Mouse (Mus musculus): ENCODE data around the gene Fgd6. TPM values are rescaled to one million over a fixed set of nuclear protein-coding genes. Genes with fewer than 3 reads are reported as not detected.

The Fgd6 gene
- polyA plus RNA-seq, 1 experiment from 2014 or later, result 2.2 TPM

DNA sequence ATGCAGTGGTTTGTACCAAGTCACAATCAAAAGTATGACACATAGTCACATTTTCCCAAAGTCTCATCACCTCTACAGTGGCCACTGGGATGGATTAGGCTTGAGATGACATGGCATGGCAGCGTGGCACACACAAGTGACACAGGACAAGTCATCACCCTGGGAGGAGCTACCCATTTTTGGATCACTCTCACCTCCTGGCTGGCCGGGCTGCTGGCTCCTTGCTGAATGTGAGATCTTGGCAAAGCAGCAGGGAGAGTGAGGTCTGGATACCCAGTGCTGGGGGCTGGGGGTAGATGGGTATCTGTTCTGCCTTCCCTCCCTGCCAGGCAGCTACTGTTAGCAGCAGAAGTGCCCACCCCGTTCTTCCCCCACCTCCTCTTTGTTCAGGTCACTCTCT is 31.1 kb downstream of the Fgd6 start:
- POLR2A ChIA-PET, result no interaction called here
- no peak for ATAC-seq
- no peak for DNase-seq (ENCODE audit: low read depth, low spot score)
- TF ChIP-seq CTCF (IDR thresholded peaks at IDR 0.05), result no peak
- in situ Hi-C loops (cut with MboI; ENCODE audit: low pct_unique_long_range_greater_than_20kb), result no loop called here
- H3K27me3 ChIP-seq, result no peaks in the 10 kb centered on the region
- CTCF ChIA-PET, result no interaction called here

DNA sequence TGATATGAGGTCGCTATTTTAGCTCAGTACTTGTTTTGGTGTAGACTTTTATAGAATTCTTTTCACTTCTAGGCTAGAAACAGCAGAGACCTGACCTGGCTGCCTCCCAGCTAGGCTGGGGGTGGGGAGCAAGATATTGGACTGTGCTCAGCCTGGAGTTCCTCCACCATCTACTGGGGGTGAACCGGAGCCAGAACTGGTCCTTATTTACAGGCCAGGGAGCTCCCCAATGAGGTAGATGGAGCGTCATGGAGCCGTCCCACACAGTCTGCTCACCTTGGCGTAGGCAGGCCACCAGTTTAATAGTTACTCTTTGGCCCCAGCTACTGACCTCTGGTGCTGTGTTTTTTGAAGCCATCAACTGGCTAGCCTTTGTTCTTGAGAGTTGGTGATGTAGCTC is 32.9 kb downstream of the Fgd6 start:
- no peaks in the 10 kb centered on the region for H3K27me3 ChIP-seq
- TF ChIP-seq CTCF (IDR thresholded peaks at IDR 0.05), result no peak
- CTCF ChIA-PET, result interaction anchor here (1.0 to 1.4 kb wide), 2 partner anchors 13 to 17 kb away, joined by 3 read pairs; no protein-coding TSS in a partner anchor
- DNase-seq (ENCODE audit: low read depth, low spot score), result no peak
- no peak for ATAC-seq
- in situ Hi-C loops (cut with MboI; ENCODE audit: low pct_unique_long_range_greater_than_20kb), result no loop called here
- POLR2A ChIA-PET, result no interaction called here

DNA sequence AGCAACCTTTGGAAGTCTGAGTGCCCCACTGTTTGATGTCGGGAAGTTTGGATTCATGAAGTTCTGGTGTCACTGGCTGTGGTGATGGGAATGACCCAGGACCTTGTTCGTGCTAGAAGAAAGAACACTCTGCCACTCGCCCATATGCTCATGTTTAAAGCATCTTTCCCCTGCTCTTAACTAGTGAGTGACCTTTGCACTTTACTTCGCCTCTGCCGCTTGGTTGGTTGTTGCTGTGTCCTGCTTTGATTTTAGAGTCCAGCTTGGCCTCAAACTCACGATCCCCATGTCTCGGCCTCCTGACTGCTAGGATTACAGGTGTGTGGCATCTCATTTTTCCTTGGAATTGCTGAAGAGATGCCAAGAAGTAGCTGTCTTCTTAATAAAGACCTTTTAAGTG is 35.8 kb downstream of the Fgd6 start:
- TF ChIP-seq CTCF (IDR thresholded peaks at IDR 0.05), result no peak
- ATAC-seq, result no peak
- ChIA-PET CTCF (no interaction called here), POLR2A (no interaction called here)
- DNase-seq (ENCODE audit: low read depth, low spot score), result no peak
- no peaks in the 10 kb centered on the region for H3K27me3 ChIP-seq
- in situ Hi-C loops (cut with MboI; ENCODE audit: low pct_unique_long_range_greater_than_20kb), result no loop called here

DNA sequence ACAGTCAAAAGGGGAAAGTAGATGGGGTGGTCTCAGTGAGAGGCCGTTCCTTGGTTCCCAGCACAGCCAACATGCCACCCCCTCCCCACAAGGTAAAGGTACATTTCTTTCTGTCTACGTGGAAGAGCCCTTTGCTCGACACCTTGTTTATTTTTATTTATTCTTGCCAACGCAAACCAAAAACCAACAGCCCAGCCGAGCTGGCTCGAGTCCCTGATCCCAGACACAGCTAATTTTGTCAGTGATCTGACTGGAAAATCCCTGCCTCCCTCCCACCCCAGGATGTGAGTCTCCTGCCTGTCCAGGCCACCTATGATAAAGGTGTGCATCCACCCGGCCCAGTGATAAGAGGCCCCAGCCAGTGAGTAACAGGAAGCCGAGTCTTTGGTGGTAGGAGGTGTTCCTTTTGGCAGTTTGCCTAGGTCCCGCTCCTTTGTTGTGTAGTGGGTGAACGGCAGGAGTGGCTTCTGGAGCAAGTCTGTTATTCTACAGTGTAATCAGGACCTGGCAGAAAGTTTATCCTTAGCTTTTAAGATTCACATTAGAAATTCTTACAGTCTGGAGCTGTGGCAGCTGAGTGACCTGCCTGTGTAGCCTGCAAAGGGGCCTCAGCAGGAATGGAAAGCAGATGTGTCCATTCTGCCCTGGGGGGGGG is 36.6 kb downstream of the Fgd6 start:
- POLR2A ChIA-PET, result no interaction called here
- DNase-seq (ENCODE audit: low read depth, low spot score) (no peak), ATAC-seq (no peak)
- in situ Hi-C loops (cut with MboI; ENCODE audit: low pct_unique_long_range_greater_than_20kb), result no loop called here
- CTCF ChIA-PET, result no interaction called here
- H3K27me3 ChIP-seq, result no peaks in the 10 kb centered on the region
- no peak for TF ChIP-seq CTCF (IDR thresholded peaks at IDR 0.05)

DNA sequence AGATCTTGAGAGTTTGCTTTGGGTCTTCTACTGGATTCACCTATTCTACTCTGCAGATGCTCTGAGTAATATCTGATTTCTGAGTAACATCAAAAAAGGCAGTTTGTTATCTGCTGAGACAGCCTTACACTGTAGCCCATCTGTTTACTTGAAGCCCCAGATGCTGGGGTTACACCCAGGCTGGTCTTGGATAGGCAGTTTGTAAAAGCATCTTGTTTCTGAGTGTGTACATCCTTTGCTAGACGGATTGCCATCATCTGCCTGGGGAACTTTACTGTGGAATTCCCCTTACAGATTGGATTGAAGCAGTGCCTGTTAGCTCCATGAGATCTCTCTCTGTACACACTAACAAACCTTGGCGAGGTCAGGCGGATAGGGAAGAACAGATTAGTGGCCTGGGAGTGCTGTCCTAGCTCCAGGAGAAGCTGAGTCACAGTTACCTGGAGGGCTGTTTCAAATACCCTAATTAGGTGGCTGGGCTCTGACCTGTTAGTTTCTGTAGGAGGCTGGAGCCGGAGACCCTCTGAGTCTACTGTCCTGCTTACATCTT is 37.2 kb downstream of the Fgd6 start:
- POLR2A ChIA-PET, result no interaction called here
- TF ChIP-seq CTCF (IDR thresholded peaks at IDR 0.05), result no peak
- H3K27me3 ChIP-seq, result no peaks in the 10 kb centered on the region
- CTCF ChIA-PET, result no interaction called here
- DNase-seq (ENCODE audit: low read depth, low spot score) (no peak), ATAC-seq (no peak)
- in situ Hi-C loops (cut with MboI; ENCODE audit: low pct_unique_long_range_greater_than_20kb), result no loop called here

DNA sequence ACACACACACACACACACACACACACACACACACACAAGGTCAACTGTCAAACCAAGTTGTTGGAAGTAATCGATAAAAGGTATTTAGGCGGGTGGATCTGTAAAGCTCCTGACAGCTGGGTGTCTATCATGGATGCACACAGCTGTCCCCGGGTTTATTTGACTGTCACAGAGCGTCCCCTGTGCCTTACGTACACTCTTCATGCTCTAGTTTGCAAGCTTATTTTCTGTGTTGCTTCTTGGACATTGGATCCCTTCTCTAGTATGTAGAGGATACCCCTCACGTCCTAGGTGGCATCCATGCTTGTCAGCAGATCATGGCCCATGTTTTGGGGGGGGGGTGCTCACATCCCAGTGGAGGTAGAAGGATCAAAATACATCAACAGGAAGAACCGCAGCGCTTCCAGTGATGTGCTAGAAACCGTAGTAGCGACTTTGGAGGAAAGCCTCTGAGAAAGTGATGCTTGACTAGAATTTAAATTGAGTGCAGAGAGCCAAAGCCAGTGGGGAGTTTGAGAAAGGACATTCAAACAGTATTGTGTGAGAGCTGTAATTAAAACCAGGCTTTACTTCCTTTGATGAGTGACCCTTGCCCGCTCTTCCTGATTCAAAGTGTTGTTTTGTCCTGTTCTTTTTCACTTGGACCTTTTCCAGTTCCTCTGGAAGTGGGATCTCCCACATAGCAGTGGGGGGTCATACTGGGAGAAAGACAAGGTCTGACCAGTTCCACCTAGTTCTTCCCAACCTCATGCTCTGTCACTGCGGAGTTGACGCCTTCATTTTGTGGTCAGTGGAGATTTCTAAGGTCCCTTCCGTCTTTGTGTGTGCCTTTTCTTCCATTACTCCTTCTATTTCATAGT is 41.4 kb downstream of the Fgd6 start:
- DNase-seq (ENCODE audit: low read depth, low spot score), result no peak
- TF ChIP-seq CTCF (IDR thresholded peaks at IDR 0.05), result no peak
- no peak for ATAC-seq
- ChIA-PET CTCF (interaction anchor here (1.1 kb wide), 1 partner anchor 12 kb away, joined by 4 read pairs; no protein-coding TSS in a partner anchor), POLR2A (no interaction called here)
- in situ Hi-C loops (cut with MboI; ENCODE audit: low pct_unique_long_range_greater_than_20kb), result no loop called here
- no peaks in the 10 kb centered on the region for H3K27me3 ChIP-seq

DNA sequence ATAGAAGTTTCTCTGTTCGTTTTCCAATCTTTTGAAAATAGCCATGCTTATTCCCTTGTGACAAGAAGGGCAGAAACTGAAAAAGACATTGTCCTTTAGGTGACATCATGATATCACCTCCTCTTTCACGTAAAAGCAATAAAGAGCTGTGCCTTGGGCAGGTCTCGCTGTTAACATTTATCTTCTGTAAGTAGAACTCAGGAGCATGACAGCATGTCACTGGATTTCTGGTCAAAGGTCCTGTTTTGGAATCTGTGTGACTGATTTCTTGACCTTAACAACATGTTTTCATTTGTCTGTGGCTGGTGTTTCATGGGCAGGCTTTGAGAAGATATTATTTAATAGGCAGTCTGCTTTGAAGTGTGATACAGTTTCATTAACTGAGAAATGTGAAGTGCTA is 44.9 kb downstream of the Fgd6 start:
- DNase-seq (ENCODE audit: low read depth, low spot score) (no peak), ATAC-seq (no peak)
- CTCF ChIA-PET, result no interaction called here
- POLR2A ChIA-PET, result no interaction called here
- in situ Hi-C loops (cut with MboI; ENCODE audit: low pct_unique_long_range_greater_than_20kb), result no loop called here
- no peak for TF ChIP-seq CTCF (IDR thresholded peaks at IDR 0.05)
- H3K27me3 ChIP-seq, result no peaks in the 10 kb centered on the region

DNA sequence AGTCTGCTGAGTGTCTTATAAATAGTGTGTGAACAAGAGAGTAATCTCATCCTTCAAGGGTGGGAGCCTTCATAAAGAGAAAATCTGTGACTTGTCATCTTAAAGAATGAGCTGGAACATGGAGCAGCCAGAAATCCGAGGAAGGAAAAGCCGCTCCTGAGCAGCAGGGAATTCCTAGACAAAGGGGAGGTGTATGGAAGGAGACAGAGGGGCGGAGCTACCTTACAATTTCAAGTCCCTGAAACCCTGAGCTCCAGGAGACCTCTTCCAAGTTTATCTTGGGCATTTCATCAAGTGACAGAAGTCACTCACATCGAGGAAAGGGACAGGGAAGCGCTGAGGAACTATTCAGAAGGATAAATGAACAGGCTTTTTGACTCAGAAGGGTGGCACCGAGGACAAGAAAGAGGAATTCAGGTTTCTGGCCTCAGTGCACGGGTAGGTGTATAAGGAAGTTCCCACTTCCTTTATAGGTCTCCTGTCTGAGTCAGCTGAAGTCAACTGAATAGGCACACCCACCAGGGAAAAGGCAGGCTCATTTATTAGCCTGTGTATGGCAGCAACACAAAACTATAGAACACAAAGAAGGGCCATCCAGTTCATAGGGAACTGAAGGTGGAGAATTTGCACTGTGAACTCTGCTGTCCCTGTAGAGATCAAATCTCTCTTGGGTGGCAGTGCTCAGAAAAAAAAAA is 46.4 kb downstream of the Fgd6 start:
- ChIA-PET POLR2A (no interaction called here), CTCF (interaction anchor here (1.3 to 1.4 kb wide), 2 partner anchors 13 to 17 kb away, joined by 3 read pairs; no protein-coding TSS in a partner anchor)
- no peaks in the 10 kb centered on the region for H3K27me3 ChIP-seq
- DNase-seq (ENCODE audit: low read depth, low spot score), result no peak
- in situ Hi-C loops (cut with MboI; ENCODE audit: low pct_unique_long_range_greater_than_20kb), result no loop called here
- no peak for ATAC-seq
- no peak for TF ChIP-seq CTCF (IDR thresholded peaks at IDR 0.05)

DNA sequence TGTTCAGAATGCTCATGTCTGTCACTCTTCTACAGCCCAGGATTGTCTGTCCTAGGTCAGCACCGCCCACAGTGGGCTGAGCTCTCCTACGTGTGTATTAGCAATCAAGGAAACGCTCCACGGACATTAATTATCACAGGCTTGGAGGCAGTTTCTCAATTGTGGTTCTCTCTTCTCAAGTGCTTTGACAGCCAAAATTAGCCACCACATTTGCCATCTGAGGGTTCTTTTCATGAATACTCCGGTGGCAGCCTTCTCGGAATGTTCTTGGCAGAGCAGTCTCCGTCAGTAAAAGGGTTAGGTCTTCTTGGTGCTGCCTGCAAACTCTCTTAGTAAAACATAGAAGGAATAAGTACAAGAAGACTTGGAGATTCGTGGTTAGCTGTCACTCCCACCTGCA is 50.5 kb downstream of the Fgd6 start:
- no peaks in the 10 kb centered on the region for H3K27me3 ChIP-seq
- POLR2A ChIA-PET, result no interaction called here
- DNase-seq (ENCODE audit: low read depth, low spot score) (no peak), ATAC-seq (no peak)
- in situ Hi-C loops (cut with MboI; ENCODE audit: low pct_unique_long_range_greater_than_20kb), result no loop called here
- CTCF ChIA-PET, result interaction anchor here (1.1 kb wide), 1 partner anchor 10 kb away, joined by 3 read pairs; no protein-coding TSS in a partner anchor
- TF ChIP-seq CTCF (IDR thresholded peaks at IDR 0.05), result no peak

DNA sequence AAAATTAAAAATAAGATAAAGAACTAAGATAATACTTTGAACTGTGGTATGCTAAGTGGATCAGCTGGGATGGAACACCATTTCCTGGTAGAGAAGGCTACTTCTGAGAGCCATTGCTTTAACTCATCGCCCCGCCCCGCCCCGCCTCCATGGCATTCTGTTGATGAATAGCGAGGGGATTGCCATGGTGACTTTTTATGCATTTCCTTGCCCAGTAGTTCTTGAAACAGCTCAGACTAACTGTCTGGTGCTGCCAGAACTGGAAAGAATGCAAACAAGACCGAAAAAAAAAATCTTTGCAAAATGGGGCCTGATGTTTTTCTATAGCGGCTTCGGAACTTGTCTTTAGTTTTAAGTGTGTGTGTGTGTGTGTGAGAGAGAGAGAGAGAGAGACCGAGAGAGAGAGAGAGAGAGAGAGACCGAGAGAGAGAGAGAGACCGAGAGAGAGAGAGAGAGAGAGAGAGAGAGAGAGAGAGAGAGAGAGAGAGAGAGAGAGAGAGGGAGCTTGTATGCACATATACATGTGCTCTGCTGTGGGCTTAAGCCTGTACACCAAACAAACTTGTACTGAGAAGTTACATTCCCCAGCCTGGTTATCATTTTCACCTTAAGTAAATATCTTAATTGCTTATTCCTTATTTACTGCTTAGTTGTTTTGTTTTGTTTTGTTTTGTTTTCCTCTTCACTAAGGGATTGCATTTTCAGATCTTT is 51.7 kb downstream of the Fgd6 start:
- no peaks in the 10 kb centered on the region for H3K27me3 ChIP-seq
- TF ChIP-seq CTCF (IDR thresholded peaks at IDR 0.05), result no peak
- DNase-seq (ENCODE audit: low read depth, low spot score), result no peak
- no peak for ATAC-seq
- ChIA-PET POLR2A (no interaction called here), CTCF (interaction anchor here (0.6 kb wide), 1 partner anchor 30 kb away, joined by 3 read pairs; no protein-coding TSS in a partner anchor)
- in situ Hi-C loops (cut with MboI; ENCODE audit: low pct_unique_long_range_greater_than_20kb), result no loop called here
